Mouse (Mus musculus): Measurements from ENCODE around the gene Asf1b.
A peak's percentile ranks its signal among the peaks of the same experiment; 100 is the strongest.
"Not testable (repeated sequence)": the region's sequence is repeated elsewhere in the genome, so short reads cannot be mapped to it uniquely, and the experiment has no call there.

Gene Asf1b

GRCm38 (mm10) chr8:83996567-83997505, 41.5 kb downstream of the Asf1b start:
- DNase-seq (ENCODE audit: low spot score) = peak; percentile 94

- peak; percentile 77 for DNase-seq (ENCODE audit: low spot score)
These were observed 42.3 kb downstream of the Asf1b start, which contains the start of gene Samd1 for GRCm38 (mm10) chr8:83997511-83998141. Samd1 (plus strand) TSS chr8:83997672.

- DNase-seq (ENCODE audit: low spot score) = peak; percentile 71
These were observed 43.1 kb downstream of the Asf1b start for GRCm38 (mm10) chr8:83998231-83999056.

GRCm38 (mm10) chr8:83999057-83999705, 43.9 kb downstream of the Asf1b start:
- no peak for DNase-seq (ENCODE audit: low spot score)

GRCm38 (mm10) chr8:83999825-84000224, 44.5 kb downstream of the Asf1b start:
- no peak for DNase-seq (ENCODE audit: low spot score)

GRCm38 (mm10) chr8:84001281-84002000, 46.1 kb downstream of the Asf1b start, which contains the start of gene 1700067K01Rik:
1700067K01Rik (plus strand) TSS chr8:84001502.
- no peak for DNase-seq (ENCODE audit: low spot score)

- DNase-seq (ENCODE audit: low spot score) = peak; percentile 50
These were observed 47.8 kb downstream of the Asf1b start for GRCm38 (mm10) chr8:84002957-84003611.

- DNase-seq (ENCODE audit: low spot score) = no peak
These were observed 48.4 kb downstream of the Asf1b start for GRCm38 (mm10) chr8:84003612-84004246.

GRCm38 (mm10) chr8:84004533-84005201, 49.4 kb downstream of the Asf1b start:
- DNase-seq (ENCODE audit: low spot score) = peak; percentile 95

GRCm38 (mm10) chr8:84005502-84005901, 50.2 kb downstream of the Asf1b start:
- not testable (repeated sequence) for DNase-seq (ENCODE audit: low spot score)

- DNase-seq (ENCODE audit: low spot score) = no peak
These were observed 53.1 kb downstream of the Asf1b start for GRCm38 (mm10) chr8:84008362-84008761.

GRCm38 (mm10) chr8:84009876-84010275, 54.6 kb downstream of the Asf1b start:
- peak; percentile 93 for DNase-seq (ENCODE audit: low spot score)

- DNase-seq (ENCODE audit: low spot score) = peak; percentile 88
These were observed 55.6 kb downstream of the Asf1b start for GRCm38 (mm10) chr8:84010625-84011611.

GRCm38 (mm10) chr8:84011705-84012498, 56.6 kb downstream of the Asf1b start, which contains the start of gene 2210011C24Rik:
2210011C24Rik (minus strand) TSS chr8:84012171.
- DNase-seq (ENCODE audit: low spot score) = no peak

- DNase-seq (ENCODE audit: low spot score) = no peak
These were observed 57.3 kb downstream of the Asf1b start for GRCm38 (mm10) chr8:84012499-84013165.

- DNase-seq (ENCODE audit: low spot score) = no peak
These were observed 60.5 kb downstream of the Asf1b start for GRCm38 (mm10) chr8:84015833-84016232.
